21 mouse cellular contexts compared by ENCODE assay signal in genomic region chr7:111062971-111063370, GRCm38 (mm10).
"Had no signal": no experiment of that assay in that cellular context is flagged by ENCODE, and none has a peak within 500 bp of the region (broad histone marks: within the 10 kb centered on the region; RNA-seq: fewer than 3 reads in every experiment).

No protein-coding gene starts in this region.

- H3K27me3 ChIP-seq: liver, embryonic 15.5 days; lung, embryonic 15.5 days; megakaryocyte, embryonic 14.5 days; midbrain, embryonic 12.5 days; neural tube, embryonic 13.5 days; neural tube, embryonic 15.5 days had no signal

- DNase-seq: liver, postnatal 0 days; lung, adult 2 months; lung, postnatal 10 days; midbrain, embryonic 14.5 days; retina, postnatal 1 day; right cerebral cortex, adult 18-20 months; right cerebral cortex, postnatal 25 days; right cerebral cortex, postnatal 4 days; spleen, adult 18-20 months; thymus, adult 18-20 months; thymus, postnatal 14 days; thymus, postnatal 36 days had no signal

- H3K4me3 ChIP-seq: liver, embryonic 15.5 days; lung, embryonic 15.5 days; megakaryocyte, embryonic 14.5 days; midbrain, embryonic 10.5 days; midbrain, embryonic 12.5 days; myocyte; neural tube, embryonic 13.5 days; neural tube, embryonic 15.5 days had no signal

- H3K27ac ChIP-seq: liver, embryonic 15.5 days; lung, embryonic 15.5 days; macrophage; midbrain, embryonic 10.5 days; midbrain, embryonic 12.5 days; neural tube, embryonic 13.5 days; neural tube, embryonic 15.5 days had no signal

- H3K4me1 ChIP-seq: liver, embryonic 15.5 days; lung, embryonic 15.5 days; megakaryocyte, embryonic 14.5 days; midbrain, embryonic 10.5 days had no signal

- H3K9me3 ChIP-seq: lung, embryonic 15.5 days had no signal
